Mouse (Mus musculus): ENCODE measurements at regions not wholly inside any gene's neighbourhood (a gene's known extent, or its start where the extent isn't known, plus 50 kb on each side); places are given as distances from the start of the nearest gene placed in this dataset.

- TF ChIP-seq CTCF (IDR thresholded peaks at IDR 0.05; ENCODE audit: control insufficient read depth, insufficient read depth, low read length): no peak
- no peak for TF ChIP-seq POLR2A (IDR thresholded peaks at IDR 0.05; ENCODE audit: borderline replicate concordance, control insufficient read depth, low read depth, low read length)
Observed at GRCm38 (mm10) chr1:105188920-105189266, 167.6 kb downstream of the Rnf152 start.
